Mouse (Mus musculus) MEL (cell line): ENCODE measurements around the gene Gm20388. TPM values are rescaled to one million over a fixed set of nuclear protein-coding genes. Genes with fewer than 3 reads are reported as not detected.
"Not testable (repeated sequence)": the region's sequence is repeated elsewhere in the genome, so short reads cannot be mapped to it uniquely, and the experiment has no call there.

Experiments
- DNase-seq: peaks from one replicate; pipeline ENCODE4 v3.0.0; 2011; ENCODE audit warnings: low read depth, low spot score
- H3K27ac ChIP-seq: 2 replicates; pipeline ENCODE4 v1.5.1; 2012; ENCODE audit warnings: low read depth, mild to moderate bottlenecking, control low read depth, low read length, moderate library complexity; ENCODE audit not compliant: control insufficient read depth
- H3K27me3 ChIP-seq, 2 experiments: fragments of 150-350 bp in 1 of 2; sonication (generic) in 1 of 2; 2 replicates each; pipeline ENCODE4 v1.6.1; 2012; ENCODE audit warnings: low read length in 2 of 2, mild to moderate bottlenecking in 2 of 2, improper control_type of control experiment in 1 of 2, moderate library complexity in 1 of 2; ENCODE audit not compliant: insufficient read depth in 2 of 2, control insufficient read depth in 1 of 2
- H3K36me3 ChIP-seq, 2 experiments: 2 replicates each; pipeline ENCODE4 v1.6.1; 2012 to 2014; ENCODE audit warnings: low read length in 2 of 2, improper control_type of control experiment in 1 of 2, inconsistent platforms in 1 of 2, mild to moderate bottlenecking in 1 of 2; ENCODE audit not compliant: insufficient read depth in 2 of 2, control insufficient read depth in 1 of 2
- H3K4me1 ChIP-seq, 2 experiments: fragments of 150-350 bp in 1 of 2; sonication (generic) in 1 of 2; 2 replicates each; pipeline ENCODE4 v1.6.1; 2012; ENCODE audit warnings: low read length in 2 of 2, improper control_type of control experiment in 1 of 2, mild to moderate bottlenecking in 1 of 2; ENCODE audit not compliant: insufficient read depth in 2 of 2, control insufficient read depth in 1 of 2
- H3K4me3 ChIP-seq, 2 experiments: fragments of 150-350 bp in 1 of 2; sonication (generic) in 1 of 2; 2 replicates each; pipeline ENCODE4 v1.5.1; 2012; ENCODE audit warnings: low read depth in 2 of 2, low read length in 2 of 2, mild to moderate bottlenecking in 2 of 2, moderate library complexity in 2 of 2, control low read depth in 1 of 2, improper control_type of control experiment in 1 of 2; ENCODE audit not compliant: control insufficient read depth in 1 of 2, insufficient read depth in 1 of 2
- H3K79me2 ChIP-seq: 2 replicates; pipeline ENCODE4 v1.6.1; 2012; ENCODE audit warnings: mild to moderate bottlenecking, low read length, moderate library complexity; ENCODE audit not compliant: control insufficient read depth, poor library complexity, insufficient read depth
- H3K9ac ChIP-seq: 2 replicates; pipeline ENCODE4 v1.6.1; 2012; ENCODE audit warnings: low read depth, mild to moderate bottlenecking, control low read depth, low read length, moderate library complexity; ENCODE audit not compliant: control insufficient read depth, poor library complexity, severe bottlenecking
- H3K9me3 ChIP-seq: fragments of 150-350 bp; sonication (generic); replicated peaks from 2 replicates; pipeline ENCODE4 v1.6.1; 2012; ENCODE audit warnings: mild to moderate bottlenecking, low read length, improper control_type of control experiment, moderate library complexity; ENCODE audit not compliant: insufficient read depth
- CHD1 ChIP-seq: IDR thresholded peaks from 2 replicates; pipeline ENCODE4 v1.6.1; 2012; ENCODE audit warnings: low read depth, mild to moderate bottlenecking, inconsistent platforms, low read length, improper control_type of control experiment
- EP300 ChIP-seq, 2 experiments: IDR thresholded peaks; 2 replicates each; pipeline ENCODE4 v1.6.1; 2011; ENCODE audit warnings: improper control_type of control experiment in 2 of 2, low read length in 2 of 2, low read depth in 1 of 2, mild to moderate bottlenecking in 1 of 2
- HCFC1 ChIP-seq: IDR thresholded peaks from 2 replicates; pipeline ENCODE4 v1.6.1; 2012; ENCODE audit warnings: low read depth, mild to moderate bottlenecking, inconsistent platforms, low read length, improper control_type of control experiment, moderate library complexity
- JUND ChIP-seq: IDR thresholded peaks from 2 replicates; pipeline ENCODE4 v1.6.1; 2011; ENCODE audit warnings: low read depth, mild to moderate bottlenecking, improper control_type of control experiment, low read length
- MYB ChIP-seq: IDR thresholded peaks from 2 replicates; pipeline ENCODE4 v1.6.1; 2011; ENCODE audit warnings: mild to moderate bottlenecking, low read depth, low read length, improper control_type of control experiment
- POLR2A ChIP-seq, 2 experiments: IDR thresholded peaks; 2 replicates each; pipeline ENCODE4 v1.6.1; 2011 to 2012; ENCODE audit warnings: low read length in 2 of 2, mild to moderate bottlenecking in 2 of 2, control low read depth in 1 of 2, improper control_type of control experiment in 1 of 2, low read depth in 1 of 2, moderate library complexity in 1 of 2; ENCODE audit not compliant: control insufficient read depth in 1 of 2, insufficient read depth in 1 of 2, poor library complexity in 1 of 2
- POLR2AphosphoS5 ChIP-seq: IDR thresholded peaks from 2 replicates; pipeline ENCODE4 v1.6.1; 2012; ENCODE audit warnings: low read depth, borderline replicate concordance, mild to moderate bottlenecking, inconsistent platforms, low read length, moderate library complexity, mixed read lengths
- TBP ChIP-seq: IDR thresholded peaks from 2 replicates; pipeline ENCODE4 v1.8.0; 2011; ENCODE audit warnings: low read depth, low read length, improper control_type of control experiment
- ZC3H11A ChIP-seq: IDR thresholded peaks from 2 replicates; pipeline ENCODE4 v1.6.1; 2012; ENCODE audit warnings: low read depth, mild to moderate bottlenecking, inconsistent platforms, low read length, improper control_type of control experiment
- ZNF384 ChIP-seq: IDR thresholded peaks from 2 replicates; pipeline ENCODE4 v1.6.1; 2012; ENCODE audit warnings: low read depth, mild to moderate bottlenecking, inconsistent platforms, low read length, improper control_type of control experiment
- polyA plus RNA-seq, 2 experiments: library from polyadenylated mRNA; stranded (reverse) in 1 of 2; unstranded in 1 of 2; fragments of >175 nt in 1 of 2; fragments of >200 nt in 1 of 2; gene quantifications; 2 replicates each; pipeline versions ENCODE4 v1.2.1 to v1.2.4; 2012; ENCODE audit warnings: low replicate concordance in 2 of 2, low read depth in 1 of 2; ENCODE audit not compliant: insufficient read length in 2 of 2, insufficient read depth in 1 of 2, missing spikeins in 1 of 2
- total RNA-seq: library from RNA; depleted of rRNA; stranded (reverse); fragments of 300-350 nt; gene quantifications from 2 replicates; pipeline ENCODE4 v1.2.3, GENCODE M21; 2012

Gene Gm20388
- total and polyA plus RNA-seq, 3 experiments: 11.1 to 17.8 TPM; not detected in 1

- TF ChIP-seq ZNF384: no peak
Measured at GRCm38 (mm10) chr8:121665329-121665728, 1754.7 kb downstream of the Gm20388 start (continued).

DNA sequence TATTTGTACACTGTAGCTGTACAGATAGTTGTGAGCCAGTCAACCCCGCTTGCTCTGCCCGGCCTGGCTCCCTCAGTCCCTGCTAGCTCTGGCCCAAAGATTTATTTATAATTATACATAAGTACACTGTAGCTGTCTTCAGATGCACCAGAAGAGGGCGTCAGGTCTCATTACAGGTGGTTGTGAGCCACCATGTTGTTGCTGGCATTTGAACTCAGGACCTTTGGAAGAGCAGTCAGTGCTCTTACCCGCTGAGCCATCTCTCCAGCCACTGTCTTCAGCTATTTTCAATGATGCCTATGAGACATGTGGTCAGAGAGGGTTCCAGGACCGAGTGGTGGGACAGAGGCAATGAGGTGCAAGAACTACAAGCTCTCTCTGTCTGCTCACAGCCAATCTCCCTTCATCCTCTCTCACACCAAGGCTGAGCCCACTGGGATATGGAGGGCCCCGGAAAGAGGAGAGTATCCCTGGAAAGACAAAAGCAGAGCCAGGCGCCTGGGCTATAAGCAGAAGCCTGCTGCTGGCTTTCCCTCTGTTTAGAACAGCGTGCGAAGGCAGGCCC, 1757.4 kb downstream of the Gm20388 start:
- not testable (repeated sequence) for H3K4me1 ChIP-seq, DNase-seq, H3K9ac ChIP-seq, H3K27ac ChIP-seq, H3K79me2 ChIP-seq, H3K27me3 ChIP-seq, H3K9me3 ChIP-seq, H3K36me3 ChIP-seq, H3K4me3 ChIP-seq

GRCm38 (mm10) chr8:121668553-121668952, 1757.9 kb downstream of the Gm20388 start:
- Histone ChIP-seq H3K9ac (no peak overlapping the region), H3K36me3 (no peaks in the 10 kb centered on the region), H3K4me3 (no peak overlapping the region), H3K27ac (no peak overlapping the region), H3K79me2 (no peaks in the 10 kb centered on the region), H3K4me1 (no peaks in the 10 kb centered on the region), H3K27me3 (no peaks in the 10 kb centered on the region), H3K9me3 (no peaks in the 10 kb centered on the region)
- TF ChIP-seq MYB: no peak
- no peak for TF ChIP-seq TBP
- no peak for TF ChIP-seq ZNF384
- TF ChIP-seq CHD1: no peak
- no peak for TF ChIP-seq POLR2A (IDR thresholded peaks at IDR 0.05; ENCODE audit: control insufficient read depth in 1 of 2, insufficient read depth in 1 of 2, low read depth in 1 of 2, low read length in 2 of 2, poor library complexity in 1 of 2)
- TF ChIP-seq POLR2AphosphoS5: no peak
- no peak for DNase-seq

- Histone ChIP-seq H3K4me3 (no peak overlapping the region), H3K4me1 (no peaks in the 10 kb centered on the region), H3K9ac (no peak overlapping the region), H3K9me3 (no peaks in the 10 kb centered on the region), H3K27ac (no peak overlapping the region), H3K79me2 (no peaks in the 10 kb centered on the region), H3K27me3 (no peaks in the 10 kb centered on the region), H3K36me3 (no peaks in the 10 kb centered on the region)
- DNase-seq: no peak
- no peak for TF ChIP-seq JUND
- TF ChIP-seq ZC3H11A: no peak
- TF ChIP-seq EP300 (IDR thresholded peaks at IDR 0.05; ENCODE audit: low read depth in 1 of 2, low read length in 2 of 2): no peak
- TF ChIP-seq HCFC1: no peak
- no peak for TF ChIP-seq CHD1
- no peak for TF ChIP-seq MYB
Measured at GRCm38 (mm10) chr8:121669208-121669607, 1758.6 kb downstream of the Gm20388 start.
